Mouse (Mus musculus) layer of hippocampus, postnatal 14 days (tissue): ENCODE data around the gene Col5a1. TPM values are rescaled to one million over a fixed set of nuclear protein-coding genes. Genes with fewer than 3 reads are reported as not detected.

Source experiments
- DNase-seq, 2 experiments: peaks; one replicate each; pipeline ENCODE4 v3.0.0; 2021 to 2022; ENCODE audit warnings: low spot score in 2 of 2, mixed read lengths in 1 of 2
- total RNA-seq, 2 experiments: library from RNA; stranded (reverse); gene quantifications; 2 replicates each; pipeline ENCODE4 v1.2.3; 2021

Gene Col5a1
- total RNA-seq, 2 experiments from 2014 or later = 5.9 to 6.1 TPM

GRCm38 (mm10) chr2:27885456-27886147 lies 623 bp upstream of the Col5a1 start:
- DNase-seq = peak in 1 of 2 experiments; percentile 34

GRCm38 (mm10) chr2:27886608-27887460 lies 609 bp downstream of the Col5a1 start:
- no peak for DNase-seq

GRCm38 (mm10) chr2:27887461-27888264 lies 1.4 kb downstream of the Col5a1 start:
- no peak for DNase-seq

- no peak for DNase-seq
These were observed 2.6 kb downstream of the Col5a1 start for GRCm38 (mm10) chr2:27888603-27889545.

- DNase-seq = no peak
These were observed 5.8 kb downstream of the Col5a1 start for GRCm38 (mm10) chr2:27891922-27892541.

- no peak for DNase-seq
These were observed 6.8 kb downstream of the Col5a1 start for GRCm38 (mm10) chr2:27893015-27893414.

- no peak for DNase-seq
These were observed 8.8 kb downstream of the Col5a1 start for GRCm38 (mm10) chr2:27894986-27895385.

GRCm38 (mm10) chr2:27895648-27896047 lies 9.4 kb downstream of the Col5a1 start:
- no peak for DNase-seq

- DNase-seq = no peak
These were observed 10.9 kb downstream of the Col5a1 start for GRCm38 (mm10) chr2:27897161-27897560.

GRCm38 (mm10) chr2:27899894-27900293 lies 13.7 kb downstream of the Col5a1 start:
- no peak for DNase-seq

- no peak for DNase-seq
These were observed 14.9 kb downstream of the Col5a1 start for GRCm38 (mm10) chr2:27901076-27901475.

GRCm38 (mm10) chr2:27901525-27902245 lies 15.5 kb downstream of the Col5a1 start:
- no peak for DNase-seq

GRCm38 (mm10) chr2:27902318-27902717 lies 16.1 kb downstream of the Col5a1 start:
- no peak for DNase-seq

- no peak for DNase-seq
These were observed 19.2 kb downstream of the Col5a1 start for GRCm38 (mm10) chr2:27905411-27905810.

GRCm38 (mm10) chr2:27910501-27910900 lies 24.3 kb downstream of the Col5a1 start:
- DNase-seq = no peak

- no peak for DNase-seq
These were observed 26.5 kb downstream of the Col5a1 start for GRCm38 (mm10) chr2:27912546-27913275.

GRCm38 (mm10) chr2:27915726-27916125 lies 29.5 kb downstream of the Col5a1 start:
- DNase-seq = no peak

GRCm38 (mm10) chr2:27916316-27916715 lies 30.1 kb downstream of the Col5a1 start:
- DNase-seq = no peak

- no peak for DNase-seq
These were observed 31.0 kb downstream of the Col5a1 start for GRCm38 (mm10) chr2:27917177-27917576.
